ENCODE assay signal across 10 mouse cellular contexts in the genomic region with DNA sequence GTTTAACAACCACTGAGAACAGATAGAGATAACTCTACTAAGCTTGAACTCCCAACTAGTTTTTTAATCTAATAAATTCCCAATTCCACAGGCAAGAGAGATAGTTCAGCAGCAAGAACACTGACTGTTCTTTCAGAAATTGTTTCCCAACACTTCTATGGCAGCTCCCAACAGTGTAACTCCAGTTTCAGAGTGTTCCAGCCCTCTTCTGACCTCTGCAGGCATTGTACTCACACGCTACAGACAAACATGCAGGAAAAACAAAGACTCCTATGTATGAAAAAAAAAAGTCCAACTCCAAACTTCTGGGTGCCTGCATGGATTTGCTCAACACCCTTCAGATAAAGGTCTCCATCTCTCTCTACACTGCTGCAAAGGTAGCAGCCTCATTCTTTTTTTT. TPM values are rescaled to one million over a fixed set of nuclear protein-coding genes. Genes with fewer than 3 reads are reported as not detected.
DNase-seq lines count a peak whose midpoint lies in the region; ATAC-seq lines count a peak whose summit lies in the region.
"Had no signal": no experiment of that assay in that cellular context is flagged by ENCODE, and none has a peak within 500 bp of the region (broad histone marks: within the 10 kb centered on the region; RNA-seq: fewer than 3 reads in every experiment).

No protein-coding gene starts in this region.

- 0 out of 2 replicates have a peak overlapping the region, but pooled peaks have one; percentile 21 for H3K9ac ChIP-seq in kidney, embryonic 15.5 days
- no peak overlapping the region; the same call in 1 of the 2 replicates for H3K9ac ChIP-seq in hindbrain, embryonic 14.5 days
- 0 out of 2 replicates have a peak overlapping the region, but pooled peaks have one; percentile 2 for H3K9ac ChIP-seq in midbrain, embryonic 12.5 days (replicated peaks)

- WGBS in kidney, embryonic 15.5 days = 20% methylated on average over 1 of the region's 1 CpGs
- 47% methylated on average over 1 of the region's 1 CpGs for WGBS in embryonic facial prominence, embryonic 10.5 days
- WGBS in hindbrain, embryonic 14.5 days = 26% methylated on average over 1 of the region's 1 CpGs
- WGBS in midbrain, embryonic 12.5 days = 56% methylated on average over 1 of the region's 1 CpGs

- H3K36me3 ChIP-seq in kidney, embryonic 15.5 days = peaks cover 58% of the 10 kb centered on the region
- peaks cover 62% of the 10 kb centered on the region for H3K36me3 ChIP-seq in embryonic facial prominence, embryonic 10.5 days (replicated peaks)
- H3K36me3 ChIP-seq in hindbrain, embryonic 14.5 days (replicated peaks; ENCODE audit: control insufficient read depth, insufficient read depth) = peaks cover 49% of the 10 kb centered on the region
- H3K36me3 ChIP-seq in midbrain, embryonic 12.5 days = peaks cover 39% of the 10 kb centered on the region

- no peak for DNase-seq in kidney, adult 18-20 months
- no peak for DNase-seq in embryonic facial prominence, embryonic 10.5 days (ENCODE audit: low spot score)
- no peak for DNase-seq in hindbrain, embryonic 14.5 days (ENCODE audit: low spot score)
- DNase-seq in spleen, postnatal 36 days (ENCODE audit: low spot score in 2 of 2) = no peak
- DNase-seq in left cerebral cortex, adult 8-10 months (ENCODE audit: low spot score in 2 of 2) = no peak
- DNase-seq: gastrocnemius, postnatal 36 days had no signal

- peak overlapping the region; percentile 83 for H3K4me3 ChIP-seq in kidney, embryonic 15.5 days (replicated peaks)
- H3K4me3 ChIP-seq in embryonic facial prominence, embryonic 10.5 days = peak overlapping the region; percentile 94
- H3K4me3 ChIP-seq in hindbrain, embryonic 14.5 days (replicated peaks; ENCODE audit: low read length) = peak overlapping the region; percentile 98; the same call in 1 of the 2 replicates
- peak overlapping the region; percentile 82 for H3K4me3 ChIP-seq in midbrain, embryonic 12.5 days

- no peaks in the 10 kb centered on the region for H3K9me3 ChIP-seq in kidney, embryonic 15.5 days (replicated peaks)
- no peaks in the 10 kb centered on the region for H3K9me3 ChIP-seq in embryonic facial prominence, embryonic 10.5 days
- H3K9me3 ChIP-seq in hindbrain, embryonic 14.5 days (ENCODE audit: control insufficient read depth, low read length) = no peaks in the 10 kb centered on the region
- H3K9me3 ChIP-seq in midbrain, embryonic 12.5 days = no peaks in the 10 kb centered on the region

- H3K27me3 ChIP-seq in kidney, embryonic 15.5 days = no peaks in the 10 kb centered on the region
- no peaks in the 10 kb centered on the region for H3K27me3 ChIP-seq in embryonic facial prominence, embryonic 10.5 days (replicated peaks; ENCODE audit: low read depth, poor library complexity, severe bottlenecking)
- no peaks in the 10 kb centered on the region for H3K27me3 ChIP-seq in hindbrain, embryonic 14.5 days (ENCODE audit: control insufficient read depth, insufficient read depth, low read length)
- no peaks in the 10 kb centered on the region for H3K27me3 ChIP-seq in midbrain, embryonic 12.5 days

- H3K4me1 ChIP-seq in kidney, embryonic 15.5 days = peaks cover 47% of the 10 kb centered on the region
- peaks cover 37% of the 10 kb centered on the region for H3K4me1 ChIP-seq in embryonic facial prominence, embryonic 10.5 days
- peaks cover 32% of the 10 kb centered on the region for H3K4me1 ChIP-seq in hindbrain, embryonic 14.5 days (replicated peaks; ENCODE audit: control insufficient read depth, insufficient read depth, low read length)
- peaks cover 35% of the 10 kb centered on the region for H3K4me1 ChIP-seq in midbrain, embryonic 12.5 days

- ATAC-seq in kidney, embryonic 15.5 days (replicated peaks; ENCODE audit: low FRiP score) = no peak
- ATAC-seq in hindbrain, embryonic 14.5 days (ENCODE audit: low FRiP score) = no peak
- no peak for ATAC-seq in midbrain, embryonic 12.5 days (ENCODE audit: low FRiP score, low read depth)
- no peak for ATAC-seq in activated CD4-positive, CD25-positive, alpha-beta regulatory T cell, adult 4 months

- peak overlapping the region; percentile 66 for H3K4me2 ChIP-seq in kidney, embryonic 15.5 days
- peak overlapping the region; percentile 80 for H3K4me2 ChIP-seq in hindbrain, embryonic 14.5 days (replicated peaks)
- H3K4me2 ChIP-seq in midbrain, embryonic 12.5 days (replicated peaks) = peak overlapping the region; percentile 87

- H3K27ac ChIP-seq in kidney, embryonic 15.5 days = no peak overlapping the region
- H3K27ac ChIP-seq in embryonic facial prominence, embryonic 10.5 days (replicated peaks) = no peak overlapping the region
- H3K27ac ChIP-seq in hindbrain, embryonic 14.5 days = no peak overlapping the region
- H3K27ac ChIP-seq in midbrain, embryonic 12.5 days (replicated peaks) = no peak overlapping the region
- H3K27ac ChIP-seq: macrophage had no signal

RNA-seq across cellular contexts. Expression of a gene that starts 2.3 kb away (rescaled TPM):
- 430 and 490 TPM in 2 replicates for polyA plus RNA-seq in kidney, embryonic 15.5 days (2015; fragmentation: Nextera tagmentation; extraction: Ambion mirVana)
- 546 and 560 TPM in 2 replicates for polyA plus RNA-seq in embryonic facial prominence, embryonic 10.5 days (2016; fragmentation: Nextera tagmentation; extraction: Ambion mirVana)
- polyA plus RNA-seq in hindbrain, embryonic 14.5 days (2014; fragmentation: Nextera tagmentation; extraction: Ambion mirVana) = 251 and 261 TPM in 2 replicates
- 497 and 529 TPM in 2 replicates for polyA plus RNA-seq in midbrain, embryonic 12.5 days (2016; fragmentation: Nextera tagmentation; extraction: Ambion mirVana)
- polyA plus RNA-seq in activated CD4-positive, CD25-positive, alpha-beta regulatory T cell, adult 4 months (2017; shearing (Covaris generic)) = 100 to 1,000 TPM; 309 to 413 TPM
- total RNA-seq in left cerebral cortex, adult 8-10 months (2022) = 100 to 1,000 TPM; 123 to 128 (median 127) TPM

RNA-seq across cellular contexts. Expression of a gene that starts 2.6 kb away (rescaled TPM):
- polyA plus RNA-seq in kidney, embryonic 15.5 days (2015; fragmentation: Nextera tagmentation; extraction: Ambion mirVana) = 46.9 and 47.5 TPM in 2 replicates
- polyA plus RNA-seq in embryonic facial prominence, embryonic 10.5 days (2016; fragmentation: Nextera tagmentation; extraction: Ambion mirVana) = 49.0 and 49.3 TPM in 2 replicates
- 17.7 and 23.7 TPM in 2 replicates for polyA plus RNA-seq in hindbrain, embryonic 14.5 days (2014; fragmentation: Nextera tagmentation; extraction: Ambion mirVana)
- 36.4 TPM in 2 replicates for polyA plus RNA-seq in midbrain, embryonic 12.5 days (2016; fragmentation: Nextera tagmentation; extraction: Ambion mirVana)
- 100 to 1,000 TPM; 117 TPM for polyA plus RNA-seq in activated CD4-positive, CD25-positive, alpha-beta regulatory T cell, adult 4 months (2017; shearing (Covaris generic))
- total RNA-seq in left cerebral cortex, adult 8-10 months (2022) = 10 to 100 TPM; 28.6 to 40.7 (median 32.0) TPM

RNA-seq across cellular contexts. Expression of a gene that starts 45.1 kb away (rescaled TPM):
- 15.7 and 18.0 TPM in 2 replicates for polyA plus RNA-seq in kidney, embryonic 15.5 days (2015; fragmentation: Nextera tagmentation; extraction: Ambion mirVana)
- 6.0 and 6.6 TPM in 2 replicates for polyA plus RNA-seq in embryonic facial prominence, embryonic 10.5 days (2016; fragmentation: Nextera tagmentation; extraction: Ambion mirVana)
- 11.4 and 14.6 TPM in 2 replicates for polyA plus RNA-seq in hindbrain, embryonic 14.5 days (2014; fragmentation: Nextera tagmentation; extraction: Ambion mirVana)
- 12.1 and 12.2 TPM in 2 replicates for polyA plus RNA-seq in midbrain, embryonic 12.5 days (2016; fragmentation: Nextera tagmentation; extraction: Ambion mirVana)
- 1 to 10 TPM; 4.4 to 5.3 TPM for polyA plus RNA-seq in activated CD4-positive, CD25-positive, alpha-beta regulatory T cell, adult 4 months (2017; shearing (Covaris generic))
- 1 to 10 TPM; 4.6 to 7.3 (median 5.2) TPM for total RNA-seq in left cerebral cortex, adult 8-10 months (2022)

RNA-seq across cellular contexts. Expression of a gene that starts 45.4 kb away (rescaled TPM):
- 1.1 and 1.6 TPM in 2 replicates for polyA plus RNA-seq in kidney, embryonic 15.5 days (2015; fragmentation: Nextera tagmentation; extraction: Ambion mirVana)
- polyA plus RNA-seq in embryonic facial prominence, embryonic 10.5 days (2016; fragmentation: Nextera tagmentation; extraction: Ambion mirVana) = 0.48 and 0.71 TPM in 2 replicates
- polyA plus RNA-seq in hindbrain, embryonic 14.5 days (2014; fragmentation: Nextera tagmentation; extraction: Ambion mirVana) = 1.2 and 2.2 TPM in 2 replicates
- 0.62 and 0.66 TPM in 2 replicates for polyA plus RNA-seq in midbrain, embryonic 12.5 days (2016; fragmentation: Nextera tagmentation; extraction: Ambion mirVana)
- polyA plus RNA-seq in activated CD4-positive, CD25-positive, alpha-beta regulatory T cell, adult 4 months (2017; shearing (Covaris generic)) = under 1 TPM; 0.46 to 0.48 TPM
- 1 to 10 TPM; 1.6 to 2.7 (median 2.3) TPM for total RNA-seq in left cerebral cortex, adult 8-10 months (2022)
